Mouse (Mus musculus) embryonic facial prominence, embryonic 10.5 days (tissue): ENCODE measurements around the gene Cemip. TPM values are rescaled to one million over a fixed set of nuclear protein-coding genes. Genes with fewer than 3 reads are reported as not detected.
A peak's percentile ranks its signal among the peaks of the same experiment; 100 is the strongest.

ENCODE experiments used
- DNase-seq: peaks from one replicate; pipeline ENCODE4 v3.0.0-alpha.2; 2017; ENCODE audit warnings: low spot score
- H3K27ac ChIP-seq: fragments of 300-500 bp; sonication (generic); replicated peaks from 2 replicates; pipeline ENCODE4 v1.5.1; 2016; ENCODE audit warnings: mild to moderate bottlenecking
- H3K27me3 ChIP-seq: fragments of 300-500 bp; sonication (generic); replicated peaks from 2 replicates; pipeline ENCODE4 v1.6.1; 2016; ENCODE audit warnings: low read depth, mild to moderate bottlenecking; ENCODE audit not compliant: poor library complexity, severe bottlenecking
- H3K36me3 ChIP-seq: fragments of 300-500 bp; sonication (generic); replicated peaks from 2 replicates; pipeline ENCODE4 v1.6.1; 2016; ENCODE audit warnings: mild to moderate bottlenecking, moderate library complexity
- H3K4me1 ChIP-seq: fragments of 300-500 bp; sonication (generic); 2 replicates; pipeline ENCODE4 v1.6.1; 2016
- H3K4me3 ChIP-seq: fragments of 300-500 bp; sonication (generic); 2 replicates; pipeline ENCODE4 v1.5.1; 2016; ENCODE audit warnings: mild to moderate bottlenecking, moderate library complexity
- H3K9me3 ChIP-seq: fragments of 300-500 bp; sonication (generic); 2 replicates; pipeline ENCODE4 v1.6.1; 2016; ENCODE audit warnings: mild to moderate bottlenecking
- WGBS: fragments of 180-500 bp; shearing (Covaris S2); methylation state at CpG from one replicate; pipeline ENCODE4 v1.1.7; 2016; 5-methylcytosine and 5-hydroxymethylcytosine counted together
- polyA plus RNA-seq: library from polyadenylated mRNA; unstranded; fragments of >200 nt; fragmentation: Nextera tagmentation; extraction: Ambion mirVana; gene quantifications from 2 replicates; pipeline ENCODE4 v1.2.1, GENCODE M21; 2016

The Cemip gene
- polyA plus RNA-seq, 1 experiment from 2014 or later = 0.42 TPM

DNA sequence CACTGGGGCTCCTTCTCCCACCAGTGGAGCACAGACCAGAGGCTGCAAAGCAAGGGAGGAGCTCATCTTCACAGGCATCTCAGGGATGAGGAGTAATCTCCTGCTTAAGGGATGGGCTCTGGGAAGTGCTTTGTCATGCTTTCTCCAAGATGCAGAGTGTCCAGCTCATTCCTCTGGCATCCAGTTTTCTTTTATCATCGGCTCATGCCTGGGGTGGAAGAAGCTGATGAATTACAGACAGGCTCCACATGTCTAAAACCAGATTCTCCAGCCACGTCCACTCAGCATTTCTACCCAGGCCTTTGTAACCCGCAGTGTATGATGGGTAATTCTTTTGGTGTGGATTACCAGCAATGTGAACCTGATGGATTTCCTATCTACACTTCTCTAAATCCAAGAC is 1.9 kb upstream of the Cemip start:
- Histone ChIP-seq H3K36me3 (no peaks in the 10 kb centered on the region), H3K4me3 (no peak overlapping the region), H3K27ac (no peak overlapping the region), H3K27me3 (peaks cover 51% of the 10 kb centered on the region), H3K4me1 (peaks cover 22% of the 10 kb centered on the region), H3K9me3 (no peaks in the 10 kb centered on the region)
- WGBS = 81% methylated on average over 3 of the region's 3 CpGs
- no peak for DNase-seq

- 5% methylated on average over 39 of the region's 39 CpGs for WGBS
- Histone ChIP-seq H3K27me3 (peaks cover 59% of the 10 kb centered on the region), H3K27ac (no peak overlapping the region), H3K36me3 (no peaks in the 10 kb centered on the region), H3K4me1 (peaks cover 28% of the 10 kb centered on the region), H3K9me3 (no peaks in the 10 kb centered on the region), H3K4me3 (peak overlapping the region; percentile 62)
- DNase-seq = peak; percentile 86
Measured at GRCm38 (mm10) chr7:84085049-84085945, 1.0 kb downstream of the Cemip start.

- Histone ChIP-seq H3K27me3 (0 out of 2 replicates have a peak, but pooled peaks cover 11% of the 10 kb centered on the region), H3K4me3 (no peak overlapping the region), H3K4me1 (peaks cover 6% of the 10 kb centered on the region; the same call in 1 of the 2 replicates), H3K9me3 (no peaks in the 10 kb centered on the region), H3K36me3 (no peaks in the 10 kb centered on the region), H3K27ac (no peak overlapping the region)
- WGBS = 83% methylated on average over 7 of the region's 7 CpGs
- DNase-seq = no peak
Measured at GRCm38 (mm10) chr7:84077257-84078013, 8.9 kb downstream of the Cemip start.

GRCm38 (mm10) chr7:84074266-84074665 is 12.0 kb downstream of the Cemip start:
- Histone ChIP-seq H3K27ac (no peak overlapping the region), H3K27me3 (0 out of 2 replicates have a peak, but pooled peaks cover 3% of the 10 kb centered on the region), H3K4me1 (no peaks in the 10 kb centered on the region), H3K9me3 (no peaks in the 10 kb centered on the region), H3K36me3 (no peaks in the 10 kb centered on the region), H3K4me3 (no peak overlapping the region)
- no peak for DNase-seq
- 77% methylated on average over 8 of the region's 8 CpGs for WGBS

- no peak for DNase-seq
- Histone ChIP-seq H3K4me1 (0 out of 2 replicates have a peak, but pooled peaks cover 2% of the 10 kb centered on the region), H3K4me3 (no peak overlapping the region), H3K9me3 (no peaks in the 10 kb centered on the region), H3K27me3 (0 out of 2 replicates have a peak, but pooled peaks cover 3% of the 10 kb centered on the region), H3K27ac (no peak overlapping the region), H3K36me3 (no peaks in the 10 kb centered on the region)
- 86% methylated on average over 3 of the region's 3 CpGs for WGBS
Measured at GRCm38 (mm10) chr7:84073856-84074255, 12.4 kb downstream of the Cemip start.

GRCm38 (mm10) chr7:84068931-84069330 is 17.4 kb downstream of the Cemip start:
- no peak for DNase-seq
- Histone ChIP-seq H3K4me3 (no peak overlapping the region), H3K27me3 (no peaks in the 10 kb centered on the region), H3K4me1 (0 out of 2 replicates have a peak, but pooled peaks cover 3% of the 10 kb centered on the region), H3K27ac (no peak overlapping the region), H3K9me3 (no peaks in the 10 kb centered on the region), H3K36me3 (no peaks in the 10 kb centered on the region)
- 73% methylated on average over 5 of the region's 5 CpGs for WGBS

DNA sequence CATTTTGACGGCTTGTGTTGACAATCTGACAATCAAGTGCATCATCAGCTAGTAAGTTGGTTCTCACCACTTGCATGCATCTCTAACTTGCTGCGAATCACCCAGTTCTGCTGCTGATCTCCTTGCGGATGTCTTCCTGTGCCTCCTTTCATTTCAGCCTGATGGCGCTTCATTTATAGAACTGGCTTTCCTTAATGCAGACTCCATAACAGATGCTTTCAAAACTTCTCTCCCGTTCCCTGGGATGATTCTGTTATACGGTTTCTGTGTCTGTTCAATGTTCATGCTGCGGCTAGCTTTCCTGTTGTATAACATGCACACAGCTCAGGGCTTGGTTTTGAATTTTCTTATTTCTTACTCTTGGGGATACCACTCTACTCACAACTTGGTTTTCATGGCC is 26.5 kb downstream of the Cemip start:
- H3K27ac ChIP-seq = no peak overlapping the region
- DNase-seq = no peak
- no peaks in the 10 kb centered on the region for H3K27me3 ChIP-seq
- no peaks in the 10 kb centered on the region for H3K36me3 ChIP-seq
- H3K4me1 ChIP-seq = no peaks in the 10 kb centered on the region
- H3K4me3 ChIP-seq = no peak overlapping the region
- 94% methylated on average over 7 of the region's 7 CpGs for WGBS
- H3K9me3 ChIP-seq = no peaks in the 10 kb centered on the region

GRCm38 (mm10) chr7:84055961-84056629 is 30.2 kb downstream of the Cemip start:
- Histone ChIP-seq H3K27me3 (no peaks in the 10 kb centered on the region), H3K9me3 (no peaks in the 10 kb centered on the region), H3K4me1 (no peaks in the 10 kb centered on the region), H3K27ac (no peak overlapping the region), H3K4me3 (no peak overlapping the region), H3K36me3 (no peaks in the 10 kb centered on the region)
- DNase-seq = no peak
- 86% methylated on average over 7 of the region's 7 CpGs for WGBS

- no peaks in the 10 kb centered on the region for H3K36me3 ChIP-seq
- WGBS = 92% methylated on average over 7 of the region's 7 CpGs
- no peak overlapping the region for H3K27ac ChIP-seq
- no peak for DNase-seq
- no peaks in the 10 kb centered on the region for H3K4me1 ChIP-seq
- H3K4me3 ChIP-seq = no peak overlapping the region
- no peaks in the 10 kb centered on the region for H3K9me3 ChIP-seq
- H3K27me3 ChIP-seq = no peaks in the 10 kb centered on the region
Measured at GRCm38 (mm10) chr7:84053856-84054255, 32.4 kb downstream of the Cemip start.

DNA sequence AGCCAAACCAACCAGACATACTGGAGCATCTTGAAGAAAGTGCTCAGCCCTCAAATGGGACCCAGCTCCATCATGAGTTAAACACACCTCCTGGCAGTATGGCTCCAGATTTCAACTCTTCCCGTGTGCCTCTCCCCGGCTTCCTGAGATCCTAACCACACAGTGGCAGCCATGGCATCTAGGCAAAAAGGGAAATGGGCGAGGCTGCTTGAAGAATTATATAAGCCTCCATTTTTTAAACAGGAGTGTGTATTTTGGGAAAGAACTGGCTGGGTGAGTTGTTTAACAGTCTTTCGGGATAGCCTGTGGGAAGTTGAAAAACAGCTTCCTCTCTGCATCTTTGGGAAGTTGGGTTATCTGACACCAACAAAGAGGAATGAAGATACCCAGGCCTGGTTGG is 34.9 kb downstream of the Cemip start:
- no peak for DNase-seq
- WGBS = 85% methylated on average over 4 of the region's 4 CpGs
- no peak overlapping the region for H3K27ac ChIP-seq
- no peaks in the 10 kb centered on the region for H3K4me1 ChIP-seq
- H3K27me3 ChIP-seq = no peaks in the 10 kb centered on the region
- no peaks in the 10 kb centered on the region for H3K9me3 ChIP-seq
- no peak overlapping the region for H3K4me3 ChIP-seq
- no peaks in the 10 kb centered on the region for H3K36me3 ChIP-seq

- 87% methylated on average over 4 of the region's 4 CpGs for WGBS
- Histone ChIP-seq H3K27me3 (no peaks in the 10 kb centered on the region), H3K27ac (no peak overlapping the region), H3K9me3 (no peaks in the 10 kb centered on the region), H3K4me1 (no peaks in the 10 kb centered on the region), H3K36me3 (no peaks in the 10 kb centered on the region), H3K4me3 (no peak overlapping the region)
- DNase-seq = no peak
Measured at GRCm38 (mm10) chr7:84045546-84045945, 40.8 kb downstream of the Cemip start.

DNA sequence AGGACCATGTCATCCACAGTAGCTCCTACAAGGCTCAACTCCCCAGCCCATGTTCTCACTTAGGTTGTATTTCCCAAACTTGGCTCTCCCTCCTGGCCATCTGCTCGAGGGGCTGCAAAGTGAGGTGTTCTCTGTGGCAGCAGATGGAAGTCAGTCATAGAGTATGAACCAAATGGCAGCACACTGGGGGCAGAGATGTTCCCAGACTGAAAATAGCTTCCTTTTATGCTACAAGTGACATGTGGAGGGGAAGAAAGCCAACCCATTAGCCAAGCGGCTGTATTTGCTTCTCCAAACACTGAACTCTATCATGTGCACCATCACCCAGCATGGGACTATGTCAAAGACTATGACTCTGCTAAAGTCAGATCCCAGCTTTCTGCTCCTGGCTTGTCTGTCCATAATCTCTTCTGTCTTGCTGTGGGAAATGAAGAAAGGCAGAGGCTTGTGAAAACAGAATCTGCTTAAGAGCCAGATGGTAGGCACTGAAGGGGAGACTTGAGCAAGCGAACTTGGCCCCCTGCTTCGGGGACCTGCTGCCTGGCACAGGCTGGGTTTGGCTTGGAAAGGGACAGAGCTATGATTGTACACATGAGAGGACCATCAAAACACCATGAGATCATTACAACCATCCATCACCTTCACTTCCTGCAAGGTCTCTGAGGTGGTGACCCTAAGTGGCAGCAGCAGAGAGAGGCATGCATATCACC is 41.6 kb downstream of the Cemip start:
- no peak for DNase-seq
- H3K36me3 ChIP-seq = no peaks in the 10 kb centered on the region
- no peaks in the 10 kb centered on the region for H3K4me1 ChIP-seq
- no peak overlapping the region for H3K4me3 ChIP-seq
- no peaks in the 10 kb centered on the region for H3K27me3 ChIP-seq
- WGBS = 83% methylated on average over 4 of the region's 4 CpGs
- no peak overlapping the region for H3K27ac ChIP-seq
- H3K9me3 ChIP-seq = no peaks in the 10 kb centered on the region
